Mouse (Mus musculus): ENCODE measurements around the gene Sec1. TPM values are rescaled to one million over a fixed set of nuclear protein-coding genes. Genes with fewer than 3 reads are reported as not detected.

The Sec1 gene
- not detected in 2 replicates for total RNA-seq (2017)

- ATAC-seq (replicated peaks in 1 of 2; ENCODE audit: insufficient read depth in 1 of 2, low FRiP score in 2 of 2, low TSS enrichment in 1 of 2, low read depth in 1 of 2, poor library complexity in 2 of 2, severe bottlenecking in 2 of 2) = no peak
Observed at GRCm38 (mm10) chr7:45693921-45694591, at the start of gene Sec1. TSS of gene Sec1 (minus strand) at chr7:45694402.

- ATAC-seq (replicated peaks in 1 of 2; ENCODE audit: insufficient read depth in 1 of 2, low FRiP score in 2 of 2, low TSS enrichment in 1 of 2, low read depth in 1 of 2, poor library complexity in 2 of 2, severe bottlenecking in 2 of 2) = peak; percentile 22 to 49; a peak in 2 of 4 replicates
Observed at GRCm38 (mm10) chr7:45742338-45742737, 48.1 kb upstream of the Sec1 start.

- ATAC-seq (replicated peaks in 1 of 2; ENCODE audit: insufficient read depth in 1 of 2, low FRiP score in 2 of 2, low TSS enrichment in 1 of 2, low read depth in 1 of 2, poor library complexity in 2 of 2, severe bottlenecking in 2 of 2) = peak; percentile 74 to 87
Observed at GRCm38 (mm10) chr7:45741777-45742176, 47.6 kb upstream of the Sec1 start.

- peak; percentile 46 to 55 for ATAC-seq (replicated peaks in 1 of 2; ENCODE audit: insufficient read depth in 1 of 2, low FRiP score in 2 of 2, low TSS enrichment in 1 of 2, low read depth in 1 of 2, poor library complexity in 2 of 2, severe bottlenecking in 2 of 2)
Observed at GRCm38 (mm10) chr7:45741308-45741707, 47.1 kb upstream of the Sec1 start.

GRCm38 (mm10) chr7:45739820-45740219, 45.6 kb upstream of the Sec1 start:
- ATAC-seq (replicated peaks in 1 of 2; ENCODE audit: insufficient read depth in 1 of 2, low FRiP score in 2 of 2, low TSS enrichment in 1 of 2, low read depth in 1 of 2, poor library complexity in 2 of 2, severe bottlenecking in 2 of 2) = no peak

GRCm38 (mm10) chr7:45739162-45739763, 45.1 kb upstream of the Sec1 start:
- peak; percentile 54 to 68; a peak in 2 of 4 replicates for ATAC-seq (replicated peaks in 1 of 2; ENCODE audit: insufficient read depth in 1 of 2, low FRiP score in 2 of 2, low TSS enrichment in 1 of 2, low read depth in 1 of 2, poor library complexity in 2 of 2, severe bottlenecking in 2 of 2)

- peak; percentile 57 to 61 for ATAC-seq (replicated peaks in 1 of 2; ENCODE audit: insufficient read depth in 1 of 2, low FRiP score in 2 of 2, low TSS enrichment in 1 of 2, low read depth in 1 of 2, poor library complexity in 2 of 2, severe bottlenecking in 2 of 2)
Observed at GRCm38 (mm10) chr7:45733477-45733876, 39.3 kb upstream of the Sec1 start.

GRCm38 (mm10) chr7:45730727-45731431, 36.7 kb upstream of the Sec1 start:
- peak; percentile 22 to 30; a peak in 1 of 4 replicates for ATAC-seq (replicated peaks in 1 of 2; ENCODE audit: insufficient read depth in 1 of 2, low FRiP score in 2 of 2, low TSS enrichment in 1 of 2, low read depth in 1 of 2, poor library complexity in 2 of 2, severe bottlenecking in 2 of 2)

GRCm38 (mm10) chr7:45727625-45728024, 33.4 kb upstream of the Sec1 start:
- no peak for ATAC-seq (replicated peaks in 1 of 2; ENCODE audit: insufficient read depth in 1 of 2, low FRiP score in 2 of 2, low TSS enrichment in 1 of 2, low read depth in 1 of 2, poor library complexity in 2 of 2, severe bottlenecking in 2 of 2)

- ATAC-seq (replicated peaks in 1 of 2; ENCODE audit: insufficient read depth in 1 of 2, low FRiP score in 2 of 2, low TSS enrichment in 1 of 2, low read depth in 1 of 2, poor library complexity in 2 of 2, severe bottlenecking in 2 of 2) = no peak
Observed at GRCm38 (mm10) chr7:45726419-45726818, 32.2 kb upstream of the Sec1 start.

- no peak for ATAC-seq (replicated peaks in 1 of 2; ENCODE audit: insufficient read depth in 1 of 2, low FRiP score in 2 of 2, low TSS enrichment in 1 of 2, low read depth in 1 of 2, poor library complexity in 2 of 2, severe bottlenecking in 2 of 2)
Observed at GRCm38 (mm10) chr7:45725713-45726112, 31.5 kb upstream of the Sec1 start, which contains the start of gene Spaca4. TSS of gene Spaca4 (minus strand) at chr7:45725813.

- ATAC-seq (replicated peaks in 1 of 2; ENCODE audit: insufficient read depth in 1 of 2, low FRiP score in 2 of 2, low TSS enrichment in 1 of 2, low read depth in 1 of 2, poor library complexity in 2 of 2, severe bottlenecking in 2 of 2) = no peak
Observed at GRCm38 (mm10) chr7:45725151-45725550, 30.9 kb upstream of the Sec1 start.

GRCm38 (mm10) chr7:45723781-45724180, 29.6 kb upstream of the Sec1 start:
- ATAC-seq (replicated peaks in 1 of 2; ENCODE audit: insufficient read depth in 1 of 2, low FRiP score in 2 of 2, low TSS enrichment in 1 of 2, low read depth in 1 of 2, poor library complexity in 2 of 2, severe bottlenecking in 2 of 2) = no peak

GRCm38 (mm10) chr7:45723301-45723700, 29.1 kb upstream of the Sec1 start:
- ATAC-seq (replicated peaks in 1 of 2; ENCODE audit: insufficient read depth in 1 of 2, low FRiP score in 2 of 2, low TSS enrichment in 1 of 2, low read depth in 1 of 2, poor library complexity in 2 of 2, severe bottlenecking in 2 of 2) = no peak

- ATAC-seq (replicated peaks in 1 of 2; ENCODE audit: insufficient read depth in 1 of 2, low FRiP score in 2 of 2, low TSS enrichment in 1 of 2, low read depth in 1 of 2, poor library complexity in 2 of 2, severe bottlenecking in 2 of 2) = no peak
Observed at GRCm38 (mm10) chr7:45722348-45722713, 28.1 kb upstream of the Sec1 start.

GRCm38 (mm10) chr7:45721642-45722347, 27.6 kb upstream of the Sec1 start:
- ATAC-seq (replicated peaks in 1 of 2; ENCODE audit: insufficient read depth in 1 of 2, low FRiP score in 2 of 2, low TSS enrichment in 1 of 2, low read depth in 1 of 2, poor library complexity in 2 of 2, severe bottlenecking in 2 of 2) = no peak

- no peak for ATAC-seq (replicated peaks in 1 of 2; ENCODE audit: insufficient read depth in 1 of 2, low FRiP score in 2 of 2, low TSS enrichment in 1 of 2, low read depth in 1 of 2, poor library complexity in 2 of 2, severe bottlenecking in 2 of 2)
Observed at GRCm38 (mm10) chr7:45721234-45721571, 27.0 kb upstream of the Sec1 start.
